Mouse (Mus musculus): ENCODE data around the gene Trmo.

Trmo gene

DNA sequence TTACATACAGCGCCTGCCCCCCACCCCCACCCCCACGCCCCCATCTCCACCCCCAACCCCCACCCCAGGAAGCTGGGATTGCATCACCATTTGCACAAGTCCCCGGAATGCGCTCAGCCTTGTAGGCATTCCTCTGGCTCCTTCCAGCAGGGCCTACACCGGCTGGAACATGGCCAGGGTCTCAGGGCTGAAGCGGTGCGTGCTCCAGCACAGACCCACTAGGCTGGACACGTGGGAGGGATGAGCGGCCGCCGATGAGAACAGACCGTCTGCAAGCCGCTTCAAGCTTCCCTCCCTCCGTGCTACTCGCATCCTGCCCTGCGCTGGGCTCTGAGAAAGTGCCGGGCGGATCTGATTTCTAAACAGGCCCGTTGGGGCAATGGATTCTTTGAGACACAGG, 18.2 kb downstream of the Trmo start:
- in situ Hi-C loops (cut with MseI, MboI) = no loop called here

GRCm38 (mm10) chr4:46370406-46370805, 18.8 kb downstream of the Trmo start:
- in situ Hi-C loops (cut with MseI, MboI) = no loop called here

DNA sequence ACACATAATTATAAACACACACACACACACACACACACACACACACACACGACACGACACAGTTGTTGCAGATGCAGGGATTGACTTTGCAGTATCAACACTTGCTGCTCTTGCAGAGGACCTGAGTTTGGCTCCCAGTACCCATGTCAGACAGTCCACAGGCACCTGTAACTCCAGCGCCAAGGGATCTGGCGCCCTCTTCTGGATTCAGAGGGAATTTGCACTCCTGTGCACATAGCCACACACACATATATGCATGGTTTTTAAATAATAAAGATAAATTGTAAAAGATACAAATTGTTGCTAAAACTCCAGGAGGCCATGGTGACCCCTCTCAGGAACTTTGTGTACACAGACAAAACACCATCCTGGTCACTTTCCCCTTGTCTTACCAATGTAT, 20.2 kb downstream of the Trmo start:
- in situ Hi-C loops (cut with MseI, MboI) = loop anchor here in 1 of 2 experiments (5.0 kb wide), 1 partner anchor 167 kb away; no protein-coding TSS in a partner anchor

GRCm38 (mm10) chr4:46367487-46367959, 21.7 kb downstream of the Trmo start:
- in situ Hi-C loops (cut with MseI, MboI) = loop anchor here in 1 of 2 experiments (5.0 kb wide), 1 partner anchor 165 kb away; no protein-coding TSS in a partner anchor

GRCm38 (mm10) chr4:46364360-46364759, 24.9 kb downstream of the Trmo start:
- in situ Hi-C loops (cut with MseI, MboI) = no loop called here

GRCm38 (mm10) chr4:46361258-46361657, 28.0 kb downstream of the Trmo start:
- in situ Hi-C loops (cut with MseI, MboI) = no loop called here

DNA sequence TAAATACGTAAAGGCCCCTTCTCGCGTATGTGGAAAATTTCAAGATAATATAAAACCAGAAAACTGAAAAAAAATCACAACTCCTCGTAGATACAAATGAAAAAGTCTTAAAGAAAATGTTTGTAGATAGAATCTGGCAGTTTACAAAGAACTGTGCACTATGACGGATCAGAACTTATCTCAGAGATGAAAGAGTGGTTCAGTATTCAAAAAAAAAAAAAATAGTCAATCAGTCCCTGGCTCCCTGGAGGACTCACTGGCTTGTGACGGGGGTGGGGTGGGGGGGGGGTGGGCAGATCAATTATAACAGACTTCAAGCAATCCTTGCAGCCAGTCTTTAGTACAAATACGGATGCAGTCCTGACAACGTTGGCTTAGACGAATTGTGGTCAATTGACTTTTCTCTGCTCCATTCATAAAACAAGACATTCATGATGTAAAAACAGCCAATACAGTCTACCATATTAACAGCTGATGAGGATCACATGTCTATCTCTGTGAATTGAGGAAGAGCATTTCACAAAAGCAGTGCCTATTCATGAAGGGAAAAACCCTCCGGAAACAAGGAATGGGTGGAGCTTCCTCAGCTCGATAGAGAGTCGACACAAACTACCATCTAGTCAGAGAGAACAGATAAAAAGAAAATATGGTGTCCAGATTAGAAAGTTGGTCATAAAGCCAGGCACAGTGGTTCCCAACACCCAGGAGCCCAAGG, 29.5 kb downstream of the Trmo start:
- in situ Hi-C loops (cut with MseI, MboI) = no loop called here

DNA sequence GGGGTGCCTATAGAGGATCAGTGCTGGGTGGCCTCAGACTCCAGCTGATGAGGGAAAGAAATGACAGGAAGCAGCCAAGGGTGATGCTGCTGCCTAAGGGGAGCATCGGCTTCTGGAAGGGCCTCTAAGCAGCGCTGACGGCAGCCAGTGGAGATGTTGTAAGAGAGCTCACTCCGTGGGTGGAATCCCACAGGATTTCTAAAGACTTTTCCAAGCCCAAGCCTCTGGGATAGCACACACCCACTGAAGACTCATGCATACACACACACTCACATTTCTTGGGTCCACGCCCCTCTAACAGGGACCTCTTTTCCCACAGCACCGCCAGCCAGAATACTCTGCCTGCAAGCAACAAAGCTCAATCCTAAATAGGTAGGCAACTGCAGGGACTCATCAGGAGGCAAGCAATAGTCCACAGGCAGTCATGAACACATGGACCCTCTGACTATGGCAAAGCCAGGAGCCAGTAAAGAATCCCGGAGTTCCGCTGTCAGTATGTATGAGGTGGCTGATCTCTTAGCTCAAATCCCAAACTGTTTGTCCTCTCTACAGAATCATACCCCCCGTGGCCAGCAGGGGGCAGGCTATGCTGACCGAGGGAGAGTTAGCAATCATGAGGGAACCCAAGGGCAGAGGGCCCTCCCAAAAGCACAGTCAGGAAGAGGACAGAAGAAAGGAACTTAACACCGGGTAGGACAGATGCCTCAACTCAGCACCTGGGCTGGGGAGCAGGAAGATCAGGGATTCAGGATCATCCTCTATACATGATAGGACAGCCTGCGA, 32.7 kb downstream of the Trmo start:
- in situ Hi-C loops (cut with MseI, MboI) = no loop called here

- in situ Hi-C loops (cut with MseI, MboI) = no loop called here
Observed at GRCm38 (mm10) chr4:46353045-46353444, 36.2 kb downstream of the Trmo start.

DNA sequence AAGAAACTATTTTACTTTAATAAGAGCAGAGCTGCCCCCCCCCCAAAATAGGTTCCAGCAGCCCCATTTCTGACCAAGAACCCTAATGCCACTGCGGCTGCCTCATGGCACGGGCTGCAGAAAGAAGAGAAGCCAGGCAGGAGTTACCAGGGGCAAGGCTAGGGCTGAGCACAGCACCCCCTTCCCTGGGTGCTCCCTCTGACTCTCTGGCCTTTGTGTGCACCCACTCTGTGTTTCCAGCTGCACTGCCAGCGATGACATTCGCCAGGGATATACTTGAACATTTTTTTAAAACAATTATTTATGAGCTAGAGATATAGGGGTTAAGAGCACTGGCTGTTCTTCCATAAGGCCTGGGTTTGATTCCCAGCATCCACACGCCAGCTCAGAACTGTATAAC, 39.7 kb downstream of the Trmo start:
- in situ Hi-C loops (cut with MseI, MboI) = no loop called here

DNA sequence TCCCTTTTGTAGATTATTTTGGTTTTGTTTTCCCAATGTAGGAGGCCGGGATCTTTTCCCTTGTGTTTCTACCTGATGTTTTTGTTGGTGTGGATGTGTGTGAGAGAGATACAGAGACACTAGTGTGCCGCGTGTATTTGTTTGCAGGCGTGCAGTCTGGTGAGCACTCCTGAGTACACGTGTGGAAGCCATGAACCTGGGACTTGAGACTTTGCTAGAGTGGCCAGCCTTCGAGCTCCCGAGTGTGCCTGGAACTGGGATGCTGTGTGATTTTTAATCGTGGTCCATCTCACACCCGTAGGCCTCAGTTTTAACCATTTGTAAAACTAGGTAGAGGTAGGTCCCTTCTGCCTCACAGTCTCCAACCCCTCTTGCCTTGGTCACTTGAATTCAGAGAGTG, 40.3 kb downstream of the Trmo start:
- in situ Hi-C loops (cut with MseI, MboI) = no loop called here

GRCm38 (mm10) chr4:46347580-46348515, 41.4 kb downstream of the Trmo start:
- in situ Hi-C loops (cut with MseI, MboI) = no loop called here

DNA sequence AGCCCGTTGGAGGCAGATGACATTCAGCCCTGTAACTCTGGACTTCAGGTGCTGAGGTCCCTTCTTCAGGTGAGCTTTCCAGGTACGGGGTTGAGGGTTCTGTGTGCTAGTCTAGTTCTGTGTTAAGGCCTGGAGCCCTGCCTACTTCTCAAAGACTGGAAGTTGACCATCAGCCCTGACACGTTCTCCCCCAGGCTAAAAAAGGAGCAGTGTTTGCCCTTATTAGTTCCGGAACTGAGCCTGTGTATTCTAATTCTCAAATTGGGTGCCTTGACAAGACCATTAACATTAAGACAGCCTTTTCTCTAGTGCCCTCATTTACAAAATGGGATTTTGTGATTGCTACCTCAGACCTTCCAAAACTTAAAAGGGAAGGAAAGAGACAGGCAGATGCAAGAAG, 42.1 kb downstream of the Trmo start:
- in situ Hi-C loops (cut with MseI, MboI) = no loop called here

- in situ Hi-C loops (cut with MseI, MboI) = no loop called here
Observed at GRCm38 (mm10) chr4:46346221-46346620, 43.0 kb downstream of the Trmo start.

DNA sequence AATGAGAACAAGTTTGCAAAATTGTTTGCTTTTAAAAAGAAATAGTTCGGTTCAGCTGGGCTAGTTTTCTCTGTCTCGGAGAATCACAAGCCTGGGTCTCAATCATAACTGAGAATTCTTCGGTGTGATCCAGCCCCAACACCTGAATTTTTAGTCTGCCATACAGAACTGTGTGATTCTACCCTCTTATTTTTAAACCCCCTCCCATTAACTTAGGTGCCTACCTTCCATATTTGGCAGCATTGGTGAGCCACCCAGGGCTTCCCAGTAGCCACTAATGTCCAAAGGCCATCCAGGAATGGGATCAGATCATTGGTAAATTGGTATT, 43.5 kb downstream of the Trmo start:
- in situ Hi-C loops (cut with MseI, MboI) = no loop called here

- in situ Hi-C loops (cut with MseI, MboI) = no loop called here
Observed at GRCm38 (mm10) chr4:46345056-46345772, 44.0 kb downstream of the Trmo start.

DNA sequence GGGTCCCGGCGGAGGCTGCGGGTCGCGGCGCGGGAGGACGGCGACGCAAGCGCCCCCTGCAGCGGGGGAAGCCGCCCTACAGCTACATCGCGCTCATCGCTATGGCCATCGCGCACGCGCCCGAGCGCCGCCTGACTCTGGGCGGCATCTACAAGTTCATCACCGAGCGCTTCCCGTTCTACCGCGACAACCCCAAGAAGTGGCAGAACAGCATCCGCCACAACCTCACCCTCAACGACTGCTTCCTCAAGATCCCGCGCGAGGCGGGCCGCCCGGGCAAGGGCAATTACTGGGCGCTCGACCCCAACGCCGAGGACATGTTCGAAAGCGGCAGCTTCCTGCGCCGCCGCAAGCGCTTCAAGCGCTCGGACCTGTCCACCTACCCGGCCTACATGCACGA, 44.9 kb downstream of the Trmo start:
- in situ Hi-C loops (cut with MseI, MboI) = no loop called here

DNA sequence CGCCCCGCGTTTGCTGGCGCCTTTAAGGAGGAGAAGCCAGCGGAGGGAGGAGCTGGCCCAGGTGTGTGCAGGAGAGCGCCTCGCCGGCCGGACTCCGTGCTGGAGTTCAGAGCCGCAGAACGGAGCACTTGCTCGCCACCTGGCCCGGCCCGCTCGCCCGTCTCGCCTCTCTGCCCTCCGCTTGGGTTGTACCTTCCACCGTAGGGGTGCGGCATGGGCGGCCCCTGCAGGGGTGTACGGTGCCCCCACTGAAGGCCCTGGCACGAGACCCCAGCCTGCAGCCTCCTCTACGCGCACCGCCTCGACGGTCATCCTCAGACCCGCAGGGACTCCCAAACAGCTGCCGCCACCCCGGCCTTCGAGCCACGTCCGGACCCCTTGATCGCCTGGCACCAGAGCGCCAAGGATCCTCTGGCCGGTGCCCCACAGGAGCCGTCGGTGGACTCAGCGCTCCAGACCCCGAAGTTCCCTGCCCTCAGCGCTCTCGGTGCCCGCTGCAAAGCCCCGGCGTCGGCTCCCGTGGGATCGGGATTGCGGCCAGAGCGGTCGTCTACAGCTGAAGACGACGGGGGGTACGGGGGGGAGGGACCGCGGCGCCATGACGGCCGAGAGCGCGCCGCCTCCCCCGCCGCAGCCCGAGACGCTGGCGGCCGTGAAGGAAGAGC, 45.5 kb downstream of the Trmo start, which contains the start of gene Foxe1:
Gene Foxe1 (plus strand): TSS at position 14 of the 665 bp plus-strand sequence.
- in situ Hi-C loops (cut with MseI, MboI) = no loop called here

- in situ Hi-C loops (cut with MseI, MboI) = no loop called here
Observed at GRCm38 (mm10) chr4:46342711-46343286, 46.4 kb downstream of the Trmo start.
